Comparison of ENCODE assay signal across 18 mouse cellular contexts in the genomic region with DNA sequence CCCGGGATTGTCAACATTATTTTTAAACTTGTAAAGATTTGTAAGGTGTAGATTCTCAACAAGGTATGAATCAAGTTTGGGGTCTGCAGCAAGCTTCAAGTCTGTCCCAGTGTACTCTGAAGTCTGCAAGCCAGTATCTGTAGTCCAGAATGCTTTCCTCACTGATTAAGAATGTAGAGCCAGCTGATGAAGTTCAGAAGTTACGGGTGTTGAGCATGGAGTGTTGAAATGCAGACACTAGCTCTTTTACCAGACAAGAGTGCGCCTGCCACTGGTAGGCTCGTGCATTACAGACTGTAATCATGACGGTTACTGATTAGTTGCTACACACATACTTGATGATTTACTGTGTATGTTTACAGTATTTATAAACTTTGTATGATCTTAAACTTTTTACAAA. TPM values are rescaled to one million over a fixed set of nuclear protein-coding genes. Genes with fewer than 3 reads are reported as not detected.
DNase-seq lines count a peak whose midpoint lies in the region; ATAC-seq and TF ChIP-seq lines count a peak whose summit lies in the region.
"Had no signal": no experiment of that assay in that cellular context is flagged by ENCODE, and none has a peak within 500 bp of the region (broad histone marks: within the 10 kb centered on the region; RNA-seq: fewer than 3 reads in every experiment).

No protein-coding gene starts in this region.

- WGBS in heart, embryonic 15.5 days = 37% methylated on average over 5 of the region's 5 CpGs
- 74% methylated on average over 5 of the region's 5 CpGs for WGBS in kidney, adult 2 months
- 90% methylated on average over 5 of the region's 5 CpGs for WGBS in hindbrain, embryonic 10.5 days

- no peak for ATAC-seq in heart, embryonic 15.5 days (replicated peaks; ENCODE audit: insufficient number of reproducible peaks, insufficient read depth, low FRiP score, low read depth)
- ATAC-seq: activated CD4-positive, CD25-positive, alpha-beta regulatory T cell, adult 4 months; forebrain, embryonic 16.5 days; intestine, embryonic 15.5 days had no signal

- peak overlapping the region; percentile 24; the same call in 1 of the 2 replicates for H3K27ac ChIP-seq in heart, embryonic 15.5 days
- H3K27ac ChIP-seq in kidney, adult 2 months (ENCODE audit: insufficient read depth, low read depth, low read length) = no peak overlapping the region
- no peak overlapping the region for H3K27ac ChIP-seq in MEL (ENCODE audit: control insufficient read depth, low read depth, low read length)
- H3K27ac ChIP-seq in hindbrain, embryonic 10.5 days = no peak overlapping the region
- H3K27ac ChIP-seq: embryonic facial prominence, embryonic 12.5 days; forebrain, embryonic 12.5 days; hindbrain, embryonic 14.5 days; intestine, embryonic 15.5 days had no signal

- intact Hi-C loops in heart, postnatal 36 days (cut with DNase I) = no loop called here

- no peak for TF ChIP-seq POLR2A in kidney, adult 2 months (IDR thresholded peaks at IDR 0.05; ENCODE audit: low read depth, low read length)
- no peak for TF ChIP-seq POLR2A in MEL (IDR thresholded peaks at IDR 0.05; ENCODE audit: control insufficient read depth in 1 of 2, insufficient read depth in 1 of 2, low read depth in 1 of 2, low read length in 2 of 2, poor library complexity in 1 of 2)

- H3K36me3 ChIP-seq in heart, embryonic 15.5 days = peaks cover 59% of the 10 kb centered on the region
- peaks cover 6% of the 10 kb centered on the region for H3K36me3 ChIP-seq in kidney, adult 2 months (ENCODE audit: control insufficient read depth, insufficient read depth, low read length)
- H3K36me3 ChIP-seq in MEL (ENCODE audit: control insufficient read depth in 1 of 2, insufficient read depth in 2 of 2, low read length in 2 of 2) = peaks cover 2 to 5% of the 10 kb centered on the region in 2 experiments; a peak in 3 of 4 replicates
- H3K36me3 ChIP-seq in hindbrain, embryonic 10.5 days = peaks cover 62% of the 10 kb centered on the region

- no peak for DNase-seq in heart, postnatal 36 days
- peak; percentile 16 for DNase-seq in kidney, adult 2 months
- no peak for DNase-seq in kidney, postnatal 10 days
- DNase-seq in MEL (ENCODE audit: low read depth, low spot score) = no peak
- DNase-seq in hindbrain, embryonic 10.5 days (ENCODE audit: low spot score) = no peak
- DNase-seq: adrenal gland, postnatal 14 days; cerebellum, adult 11-12 months; cerebellum, adult 9-10 months; cerebellum, postnatal 25 days; gastrocnemius, postnatal 14 days had no signal

- H3K9ac ChIP-seq in heart, embryonic 15.5 days = no peak overlapping the region
- H3K9ac ChIP-seq in MEL (ENCODE audit: control insufficient read depth, low read depth, low read length, poor library complexity, severe bottlenecking) = no peak overlapping the region
- H3K9ac ChIP-seq: embryonic facial prominence, embryonic 12.5 days; forebrain, embryonic 12.5 days; hindbrain, embryonic 14.5 days; intestine, embryonic 15.5 days had no signal

- no peak for TF ChIP-seq RAD21 in MEL (IDR thresholded peaks at IDR 0.05; ENCODE audit: low read depth, low read length)

- no peak overlapping the region for H3K4me2 ChIP-seq in heart, embryonic 15.5 days
- H3K4me2 ChIP-seq: embryonic facial prominence, embryonic 12.5 days; forebrain, embryonic 12.5 days; hindbrain, embryonic 14.5 days; intestine, embryonic 15.5 days had no signal

- H3K4me1 ChIP-seq in heart, embryonic 15.5 days (replicated peaks) = peaks cover 3% of the 10 kb centered on the region
- peaks cover 2% of the 10 kb centered on the region; the same call in 1 of the 2 replicates for H3K4me1 ChIP-seq in kidney, adult 2 months (ENCODE audit: control insufficient read depth, insufficient read depth, low read length)
- H3K4me1 ChIP-seq in MEL (ENCODE audit: control insufficient read depth in 1 of 2, insufficient read depth in 2 of 2, low read length in 2 of 2) = peaks cover 0 to 2% of the 10 kb centered on the region in 2 experiments; a peak in 2 of 4 replicates
- H3K4me1 ChIP-seq in hindbrain, embryonic 10.5 days (replicated peaks) = no peaks in the 10 kb centered on the region
- H3K4me1 ChIP-seq: embryonic facial prominence, embryonic 12.5 days; forebrain, embryonic 12.5 days; intestine, embryonic 15.5 days had no signal

- no peaks in the 10 kb centered on the region for H3K27me3 ChIP-seq in heart, embryonic 15.5 days
- no peaks in the 10 kb centered on the region for H3K27me3 ChIP-seq in kidney, adult 2 months (replicated peaks; ENCODE audit: control insufficient read depth, insufficient read depth, low read length)
- H3K27me3 ChIP-seq in MEL (ENCODE audit: control insufficient read depth in 1 of 2, insufficient read depth in 2 of 2, low read length in 2 of 2) = no peaks in the 10 kb centered on the region
- H3K27me3 ChIP-seq in hindbrain, embryonic 10.5 days (ENCODE audit: insufficient read depth, poor library complexity, severe bottlenecking) = no peaks in the 10 kb centered on the region
- H3K27me3 ChIP-seq: embryonic facial prominence, embryonic 12.5 days; forebrain, embryonic 12.5 days; intestine, embryonic 15.5 days had no signal

- H3K4me3 ChIP-seq in heart, embryonic 15.5 days = no peak overlapping the region
- no peak overlapping the region for H3K4me3 ChIP-seq in kidney, adult 2 months (ENCODE audit: insufficient read depth, low read depth, low read length)
- H3K4me3 ChIP-seq in MEL (ENCODE audit: control insufficient read depth in 1 of 2, insufficient read depth in 1 of 2, low read depth in 2 of 2, low read length in 2 of 2) = no peak overlapping the region
- H3K4me3 ChIP-seq in hindbrain, embryonic 10.5 days = no peak overlapping the region
- H3K4me3 ChIP-seq: embryonic facial prominence, embryonic 12.5 days; forebrain, embryonic 12.5 days; intestine, embryonic 15.5 days had no signal

- TF ChIP-seq EP300 in MEL (IDR thresholded peaks at IDR 0.05; ENCODE audit: low read depth in 1 of 2, low read length in 2 of 2) = no peak

- H3K9me3 ChIP-seq in heart, embryonic 15.5 days (replicated peaks) = no peaks in the 10 kb centered on the region
- H3K9me3 ChIP-seq in MEL (replicated peaks; ENCODE audit: insufficient read depth, low read length) = no peaks in the 10 kb centered on the region
- no peaks in the 10 kb centered on the region for H3K9me3 ChIP-seq in hindbrain, embryonic 10.5 days
- H3K9me3 ChIP-seq: embryonic facial prominence, embryonic 12.5 days; forebrain, embryonic 12.5 days; G1E; intestine, embryonic 15.5 days had no signal

- TF ChIP-seq CTCF in kidney, adult 2 months (conservative IDR thresholded peaks at IDR 0.05; ENCODE audit: insufficient read depth, insufficient read length, low read depth, low read length) = peak; percentile 33; the same call in 1 of the 2 replicates
- peak in 2 of 3 experiments; percentile 12 to 16; a peak in 2 of 6 replicates for TF ChIP-seq CTCF in MEL (IDR thresholded peaks at IDR 0.05 in 2 of 3, conservative IDR thresholded peaks at IDR 0.05 in 1 of 3; ENCODE audit: control insufficient read depth in 1 of 3, insufficient read depth in 1 of 3, low read depth in 2 of 3, low read length in 3 of 3, poor library complexity in 1 of 3, severe bottlenecking in 1 of 3)

- no peaks in the 10 kb centered on the region for H3K79me2 ChIP-seq in MEL (ENCODE audit: control insufficient read depth, insufficient read depth, low read length, poor library complexity)

TF ChIP-seq in MEL, 35 proteins besides CTCF, POLR2A, EP300 and RAD21:
- TF ChIP-seq CHD1 (IDR thresholded peaks at IDR 0.05; ENCODE audit: low read depth, low read length) (no peak), MAFK (IDR thresholded peaks at IDR 0.05; ENCODE audit: borderline replicate concordance, low read depth, low read length) (no peak), SMC3 (IDR thresholded peaks at IDR 0.05; ENCODE audit: low read depth, low read length) (no peak), BHLHE40 (IDR thresholded peaks at IDR 0.05; ENCODE audit: borderline replicate concordance, low read depth, low read length) (no peak), ZMIZ1 (IDR thresholded peaks at IDR 0.05; ENCODE audit: low read depth, low read length) (no peak), HCFC1 (IDR thresholded peaks at IDR 0.05; ENCODE audit: low read depth, low read length) (no peak), ELF1 (IDR thresholded peaks at IDR 0.05; ENCODE audit: low read depth, low read length) (no peak), POLR2AphosphoS2 (IDR thresholded peaks at IDR 0.05; ENCODE audit: low read length) (no peak), POLR2AphosphoS5 (IDR thresholded peaks at IDR 0.05; ENCODE audit: borderline replicate concordance, low read depth, low read length) (no peak), KAT2A (conservative IDR thresholded peaks at IDR 0.05; ENCODE audit: low read depth, low read length) (no peak), UBTF (IDR thresholded peaks at IDR 0.05; ENCODE audit: borderline replicate concordance, insufficient read depth, low read depth, low read length) (no peak), MAZ (IDR thresholded peaks at IDR 0.05; ENCODE audit: low read depth, low read length) (no peak), SIN3A (IDR thresholded peaks at IDR 0.05; ENCODE audit: low read length) (no peak), MYC (IDR thresholded peaks at IDR 0.05; ENCODE audit: low read depth, low read length) (no peak), JUND (IDR thresholded peaks at IDR 0.05; ENCODE audit: low read depth, low read length) (no peak), RCOR1 (IDR thresholded peaks at IDR 0.05; ENCODE audit: low read depth, low read length) (no peak)

RNA-seq across cellular contexts. Expression of a gene that starts 37.6 kb away (rescaled TPM):
- polyA plus RNA-seq in heart, embryonic 15.5 days (2015; fragmentation: Nextera tagmentation; extraction: Ambion mirVana) = 56.5 and 62.2 TPM in 2 replicates
- 10 to 100 TPM; 15.7 to 16.2 TPM for total RNA-seq in heart, postnatal 36 days (2021)
- 13.6 and 16.0 TPM in 2 replicates for polyA plus RNA-seq in kidney, adult 2 months (2012; rRNA removed)
- total RNA-seq in MEL (2012; rRNA removed) = 61.2 and 62.4 TPM in 2 replicates
- 10 to 100 TPM in 1 of 2 experiments, not detected in 1; 49.5 TPM for polyA plus RNA-seq in MEL (2012; ENCODE audit: insufficient read depth in 1 of 2, insufficient read length in 2 of 2, low read depth in 1 of 2, low replicate concordance in 2 of 2, missing spikeins in 1 of 2)
- 46.1 and 49.3 TPM in 2 replicates for polyA plus RNA-seq in hindbrain, embryonic 10.5 days (2016; fragmentation: Nextera tagmentation; extraction: Ambion mirVana)

RNA-seq across cellular contexts. Expression of a gene that starts 49.5 kb away (rescaled TPM):
- polyA plus RNA-seq in heart, embryonic 15.5 days (2015; fragmentation: Nextera tagmentation; extraction: Ambion mirVana) = 60.8 and 78.6 TPM in 2 replicates
- 100 to 1,000 TPM; 432 to 477 TPM for total RNA-seq in heart, postnatal 36 days (2021)
- polyA plus RNA-seq in kidney, adult 2 months (2012; rRNA removed) = 19.9 and 26.4 TPM in 2 replicates
- total RNA-seq in MEL (2012; rRNA removed) = 20.8 and 25.5 TPM in 2 replicates
- polyA plus RNA-seq in MEL (2012; ENCODE audit: insufficient read depth in 1 of 2, insufficient read length in 2 of 2, low read depth in 1 of 2, low replicate concordance in 2 of 2, missing spikeins in 1 of 2) = 10 to 100 TPM in 1 of 2 experiments, not detected in 1; 29.4 TPM
- polyA plus RNA-seq in hindbrain, embryonic 10.5 days (2016; fragmentation: Nextera tagmentation; extraction: Ambion mirVana) = 24.8 and 24.9 TPM in 2 replicates
